Mouse (Mus musculus) embryonic fibroblast, embryonic 13.5 days (primary cell): ENCODE measurements around the gene Ctrb1.

Experiments
- CTCF ChIP-seq: IDR thresholded peaks from 2 replicates; pipeline ENCODE4 v1.5.1; 2011; ENCODE audit warnings: mild to moderate bottlenecking, control low read depth, low read length, moderate library complexity, borderline replicate concordance; ENCODE audit not compliant: insufficient read depth
- POLR2A ChIP-seq: IDR thresholded peaks from 2 replicates; pipeline ENCODE4 v1.6.1; 2011; ENCODE audit warnings: low read depth, mild to moderate bottlenecking, control low read depth, low read length, moderate library complexity

DNA sequence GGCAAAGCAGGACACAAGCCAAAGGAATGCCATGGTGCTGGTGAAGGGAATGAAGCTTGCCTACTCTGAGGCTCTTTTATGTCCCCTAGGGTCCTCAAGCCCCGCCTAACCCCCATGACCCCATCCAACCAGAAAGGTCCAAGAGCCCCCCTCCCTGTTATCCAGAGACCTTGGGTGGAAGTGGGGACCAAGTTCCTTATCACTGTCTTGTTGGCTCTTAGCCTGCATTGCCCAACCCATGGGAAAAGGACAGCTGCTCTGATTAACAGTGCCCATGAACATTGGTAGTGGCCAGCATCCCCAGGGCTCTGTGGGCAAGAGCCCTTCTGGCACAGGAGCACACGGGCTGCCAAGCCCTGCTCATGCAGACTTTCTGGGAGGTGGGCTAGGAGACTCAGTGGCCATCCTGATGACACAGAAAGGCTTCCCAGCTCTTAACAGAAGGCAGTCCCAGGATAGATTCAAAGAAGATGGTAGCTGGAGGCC is at the start of gene Ctrb1:
- TF ChIP-seq CTCF = no peak
- no peak for TF ChIP-seq POLR2A
